Mouse (Mus musculus) retina, postnatal 1 day (tissue): Measurements from ENCODE around the gene Scd3.

Experiments used
- DNase-seq: peaks from one replicate; pipeline ENCODE4 v3.0.0-alpha.2; 2012

Scd3 gene

DNA sequence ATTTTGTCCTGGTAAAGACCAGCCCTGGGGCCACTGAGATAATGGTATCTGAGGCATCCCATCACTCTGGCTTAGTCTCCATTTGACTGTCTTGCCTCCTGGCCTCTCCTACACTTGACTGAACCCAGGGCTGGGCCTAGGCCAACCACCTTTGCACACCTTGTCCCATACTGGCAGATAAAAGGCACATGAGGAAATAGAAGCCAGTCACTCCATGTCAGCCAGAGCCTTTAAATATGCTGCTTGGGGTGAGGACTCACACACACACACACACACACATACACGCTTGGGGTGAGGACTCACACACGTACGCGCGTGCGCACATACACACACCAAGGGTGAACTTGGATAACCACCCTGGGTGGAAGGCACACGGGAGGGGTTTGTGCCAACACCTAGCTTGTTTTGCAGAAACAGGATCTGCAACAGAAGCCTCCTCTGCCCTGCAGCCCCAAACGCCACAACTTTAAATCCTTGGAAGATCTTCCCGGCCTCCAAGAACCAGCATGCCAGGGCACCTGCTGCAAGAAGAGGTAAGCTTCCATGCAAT lies at the start of gene Scd3:
Scd3 (plus strand) TSS at position 255 of the 550 bp plus-strand sequence.
- no peak for DNase-seq

DNA sequence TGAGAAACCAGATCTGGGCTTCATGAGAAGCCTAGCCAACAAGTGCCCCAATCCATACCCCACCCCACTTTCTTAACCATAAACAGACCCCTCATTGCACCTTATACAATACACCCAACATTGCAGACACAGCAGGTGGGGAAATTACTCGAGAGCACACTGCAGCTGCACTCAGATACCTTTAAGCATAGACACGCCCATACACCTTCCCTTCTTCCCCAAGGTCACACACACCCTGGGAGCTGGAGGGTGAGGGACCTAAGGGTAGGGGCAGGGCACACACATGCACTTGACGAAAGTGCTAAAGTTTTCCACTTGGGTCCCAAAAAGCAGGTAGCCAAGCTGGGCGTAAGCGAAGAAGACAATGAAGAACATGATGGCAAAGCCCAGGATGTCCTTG lies 49.3 kb upstream of the Scd3 start:
- no peak for DNase-seq

DNA sequence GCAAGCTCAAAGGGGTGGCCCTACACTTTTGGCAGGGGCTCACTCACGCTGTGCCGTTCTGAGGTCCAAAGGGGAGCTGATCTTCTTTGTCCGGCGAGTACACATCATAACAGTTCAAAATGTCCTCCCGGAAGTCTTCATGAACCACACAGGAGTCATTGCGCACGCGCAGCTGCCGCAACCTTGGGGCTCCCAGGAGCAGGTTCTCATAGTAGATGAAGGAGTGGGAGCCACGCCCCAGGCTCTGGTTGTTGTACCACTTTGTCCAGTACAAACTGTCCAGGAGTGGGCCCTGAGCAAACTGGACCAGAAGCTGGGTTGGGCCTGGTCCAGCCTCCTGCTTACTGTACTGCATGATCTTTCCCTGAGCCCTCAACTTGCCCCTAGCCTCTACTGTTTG lies 46.1 kb upstream of the Scd3 start:
- no peak for DNase-seq

DNA sequence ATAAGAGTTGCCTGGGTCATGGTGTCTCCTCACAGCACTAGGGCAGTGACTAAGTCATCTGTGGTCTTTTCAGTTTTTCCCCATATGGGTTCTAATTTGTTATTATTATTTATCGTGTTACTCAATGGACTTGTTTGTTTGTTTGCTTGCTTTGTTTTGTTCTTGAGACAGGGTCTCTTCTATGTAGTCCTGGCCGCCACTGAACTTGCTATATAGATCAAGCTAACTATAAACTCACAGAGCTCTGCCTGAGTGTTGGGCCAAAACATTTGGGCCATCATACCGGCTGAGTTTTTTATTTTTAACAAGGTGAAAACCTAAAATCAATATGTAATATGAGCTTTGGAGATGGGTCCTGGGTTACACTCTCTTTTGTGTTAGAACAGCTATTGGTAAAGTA lies 43.7 kb upstream of the Scd3 start:
- DNase-seq = no peak

GRCm38 (mm10) chr19:44161515-44161914 lies 41.6 kb upstream of the Scd3 start:
- DNase-seq = peak; percentile 48

DNA sequence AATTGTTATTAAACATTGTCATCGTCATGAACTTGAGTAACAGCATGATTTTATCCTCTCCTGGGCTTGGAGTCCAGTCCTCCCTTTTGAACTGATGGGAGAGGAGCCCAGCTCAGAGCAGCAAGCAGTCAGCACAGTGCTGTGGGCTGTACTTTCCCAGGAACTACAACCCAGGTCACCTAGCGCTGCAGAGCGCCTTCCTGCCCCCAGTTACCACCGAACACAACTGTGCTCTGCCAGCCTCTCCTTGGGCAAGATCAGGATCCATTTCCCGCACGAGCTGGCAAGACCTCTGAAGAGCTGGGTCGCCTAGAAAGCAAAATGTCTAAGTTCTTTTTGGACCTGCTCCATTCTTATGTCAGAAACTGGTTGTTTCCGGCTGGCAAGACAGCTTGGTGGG lies 28.2 kb upstream of the Scd3 start:
- DNase-seq = no peak

DNA sequence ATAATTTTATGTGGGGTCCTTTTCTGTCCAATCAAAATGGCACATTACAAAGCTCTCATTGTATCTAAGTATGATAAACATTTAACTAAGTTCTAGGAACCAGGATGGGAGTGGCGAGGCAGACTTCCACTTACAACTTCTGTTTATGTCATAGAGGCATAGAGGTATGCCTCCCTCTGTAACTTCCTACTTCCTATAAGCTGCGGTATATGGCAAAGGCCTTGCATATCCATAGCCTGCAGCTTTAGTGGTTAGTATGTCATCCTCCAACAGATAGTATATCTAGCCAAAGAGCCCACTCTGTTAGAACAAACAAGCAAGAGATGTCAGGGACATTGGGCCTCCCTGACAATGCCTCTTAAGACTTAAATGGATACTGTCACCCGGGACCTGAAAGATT lies 26.3 kb upstream of the Scd3 start:
- DNase-seq = no peak

- no peak for DNase-seq
Observed at GRCm38 (mm10) chr19:44180502-44180901, 22.6 kb upstream of the Scd3 start.

DNA sequence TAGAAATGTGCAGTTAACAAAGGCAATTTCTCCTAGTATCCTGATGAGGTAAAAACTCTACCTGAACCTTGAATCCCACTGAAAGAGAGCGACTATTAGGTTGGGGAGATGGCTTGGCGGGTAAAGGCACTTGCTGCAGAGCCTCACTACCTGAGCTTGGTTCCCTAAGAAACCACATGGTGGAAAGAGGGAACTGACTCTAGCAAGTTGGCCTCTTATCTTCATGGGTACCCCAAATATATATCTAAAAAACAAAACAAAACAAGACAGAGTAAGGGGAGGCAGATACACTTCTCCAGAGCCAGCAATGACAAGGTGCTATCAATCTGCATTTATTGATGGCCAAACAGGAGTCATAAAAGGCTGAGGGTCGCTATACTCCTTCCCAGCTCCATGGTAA lies 19.1 kb upstream of the Scd3 start:
- DNase-seq = no peak

DNA sequence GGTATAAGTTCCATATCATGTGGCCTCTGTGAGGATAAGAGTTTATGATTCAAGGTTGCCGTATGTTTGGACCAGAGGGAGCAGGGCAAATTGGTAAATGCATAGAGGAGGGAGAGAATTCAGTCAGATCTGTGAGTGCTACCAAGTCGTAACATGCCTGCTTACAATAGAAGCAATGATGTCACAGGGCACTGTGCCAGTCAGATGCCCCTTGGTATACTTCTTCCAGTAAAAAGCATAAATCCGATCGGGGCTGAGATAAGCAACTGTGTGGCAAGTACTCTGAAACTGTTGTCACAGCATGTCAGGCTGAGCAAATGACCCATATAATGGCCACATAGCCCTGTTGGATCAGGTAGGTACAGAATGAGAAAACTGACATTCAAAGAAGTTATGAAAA lies 14.0 kb upstream of the Scd3 start:
- no peak for DNase-seq

- no peak for DNase-seq
Observed at GRCm38 (mm10) chr19:44192342-44192741, 10.7 kb upstream of the Scd3 start, which contains the start of gene Pkd2l1. TSS of gene Pkd2l1 (minus strand) at chr19:44192442.

- DNase-seq = no peak
Observed at GRCm38 (mm10) chr19:44193906-44194305, 9.2 kb upstream of the Scd3 start.

- peak; percentile 80 for DNase-seq
Observed at GRCm38 (mm10) chr19:44195138-44195537, 7.9 kb upstream of the Scd3 start.

DNA sequence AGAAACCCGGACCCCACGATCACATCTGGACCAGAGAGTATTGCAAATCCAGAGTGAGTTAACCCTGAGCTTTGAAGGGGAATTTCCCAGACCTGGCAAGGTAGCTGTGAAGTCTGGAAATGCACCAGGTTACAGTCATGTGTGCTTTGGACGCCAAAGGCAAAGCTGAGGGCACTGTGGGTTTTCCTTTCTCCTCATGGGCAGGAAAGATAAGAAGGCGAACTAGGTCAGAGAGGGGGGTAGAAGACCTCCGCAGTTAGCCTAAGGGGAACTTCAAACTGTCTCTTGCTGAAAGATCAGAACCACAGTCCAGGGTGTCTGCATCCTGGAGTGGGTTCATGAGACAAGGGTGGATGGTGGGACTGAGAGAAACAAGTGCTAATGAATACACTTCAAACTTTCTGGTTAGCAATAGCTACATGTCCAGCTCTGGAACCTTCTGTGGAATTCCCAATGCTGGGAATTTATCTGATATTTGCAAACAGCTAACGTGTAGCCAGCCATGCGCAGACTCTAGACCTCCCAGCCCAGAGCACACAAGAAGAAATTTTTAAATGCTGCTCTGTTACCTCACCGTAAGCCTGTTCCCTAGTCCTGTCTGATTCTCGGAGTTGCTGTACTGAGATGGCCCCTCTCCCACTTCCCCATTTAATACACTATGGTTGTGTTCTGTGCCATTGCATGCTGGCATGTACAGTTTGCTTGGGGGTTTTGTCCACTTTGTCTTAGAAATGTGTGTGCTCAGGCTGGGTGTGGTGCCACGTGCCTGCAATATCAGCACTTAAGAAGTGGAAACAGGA lies 5.8 kb upstream of the Scd3 start:
- no peak for DNase-seq

- no peak for DNase-seq
Observed at GRCm38 (mm10) chr19:44198494-44198893, 4.6 kb upstream of the Scd3 start.

DNA sequence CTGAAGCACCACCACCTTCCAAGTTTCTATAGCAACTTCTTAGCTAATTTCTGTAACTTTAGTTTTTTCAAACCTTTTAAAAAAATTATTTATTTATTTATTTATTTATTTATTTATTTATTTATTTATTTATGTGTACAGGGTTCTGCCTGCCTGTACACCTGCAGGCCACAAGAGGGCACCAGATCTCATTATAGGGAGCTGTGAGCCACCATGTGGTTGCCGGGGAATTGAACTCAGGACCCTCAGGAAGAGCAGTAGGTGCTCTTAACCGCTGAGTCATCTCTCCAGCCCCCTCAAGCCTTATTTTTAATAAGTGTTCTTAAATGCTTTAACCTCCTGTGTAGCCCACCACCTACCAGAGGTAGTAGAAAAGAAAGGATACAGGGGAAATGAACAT lies 4.1 kb upstream of the Scd3 start:
- DNase-seq = peak; percentile 33

GRCm38 (mm10) chr19:44207079-44207478 lies 4.0 kb downstream of the Scd3 start:
- no peak for DNase-seq

DNA sequence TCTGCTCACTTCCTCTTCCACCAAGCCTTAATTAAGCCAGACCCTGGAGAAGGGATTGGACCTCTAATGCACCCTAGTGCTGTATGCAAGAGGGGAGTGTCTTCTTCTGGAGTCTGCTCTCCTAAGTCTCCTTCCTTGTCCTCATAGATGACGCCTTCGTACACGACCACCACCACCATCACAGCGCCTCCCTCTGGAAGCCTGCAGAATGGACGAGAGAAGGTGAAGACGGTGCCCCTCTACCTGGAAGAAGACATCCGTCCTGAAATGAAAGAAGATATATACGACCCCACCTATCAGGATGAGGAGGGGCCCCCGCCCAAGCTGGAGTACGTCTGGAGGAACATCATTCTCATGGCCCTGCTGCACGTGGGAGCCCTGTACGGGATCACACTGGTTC lies 12.2 kb downstream of the Scd3 start:
- no peak for DNase-seq

GRCm38 (mm10) chr19:44217958-44218525 lies 15.0 kb downstream of the Scd3 start:
- no peak for DNase-seq

DNA sequence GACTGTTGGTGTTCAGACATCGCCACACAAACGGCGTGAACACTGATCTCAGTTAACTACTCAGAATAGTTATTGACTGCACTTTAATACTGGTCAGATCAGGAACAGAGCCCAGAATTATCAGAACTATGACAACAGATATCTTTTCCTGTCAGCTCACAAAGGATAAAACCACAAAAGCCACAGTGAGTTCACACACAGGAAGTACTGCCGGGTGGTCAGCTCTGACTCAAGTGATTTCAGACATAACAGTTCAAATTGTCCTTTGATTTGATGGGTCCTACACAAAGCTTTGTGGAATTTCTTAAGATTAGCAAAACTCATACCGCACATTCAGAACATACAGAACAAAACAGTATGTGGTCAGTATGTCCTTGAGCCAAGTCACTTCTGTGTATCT lies 22.7 kb downstream of the Scd3 start:
- no peak for DNase-seq

GRCm38 (mm10) chr19:44229776-44230175 lies 26.7 kb downstream of the Scd3 start:
- DNase-seq = no peak

- DNase-seq = no peak
Observed at GRCm38 (mm10) chr19:44230212-44230611, 27.1 kb downstream of the Scd3 start.

- no peak for DNase-seq
Observed at GRCm38 (mm10) chr19:44231608-44232151, 28.6 kb downstream of the Scd3 start.

DNA sequence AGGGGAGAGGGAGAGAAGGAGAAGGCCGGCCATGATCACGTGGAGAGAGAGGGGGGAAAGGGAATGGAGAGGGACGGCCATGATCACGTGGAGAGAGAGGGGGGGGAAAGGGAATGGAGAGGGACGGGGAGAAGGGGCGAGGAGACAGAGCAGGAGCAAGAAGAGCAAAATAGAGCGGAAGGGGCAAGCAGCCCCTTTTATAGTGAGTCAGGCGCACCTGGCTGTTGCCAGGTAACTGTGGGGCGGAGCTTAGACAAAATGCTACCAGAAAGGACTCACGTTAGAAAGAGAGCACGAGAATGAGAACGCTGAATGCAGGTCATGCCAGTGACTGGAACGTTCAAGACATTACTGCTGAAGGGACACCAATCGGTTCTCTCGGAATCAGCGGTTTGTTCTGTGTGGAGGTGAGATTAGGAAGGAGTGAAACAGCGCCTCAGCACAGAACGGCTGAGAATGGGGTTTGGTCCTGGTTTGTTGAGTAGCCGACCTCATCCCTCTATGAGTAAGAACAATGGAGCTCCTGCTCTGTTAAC lies 34.5 kb downstream of the Scd3 start:
- DNase-seq = peak; percentile 84
